Mouse (Mus musculus): ENCODE measurements around the gene Mtus2.
"Not testable (repeated sequence)": the region's sequence is repeated elsewhere in the genome, so short reads cannot be mapped to it uniquely, and the experiment has no call there.

The Mtus2 gene

GRCm38 (mm10) chr5:148280321-148280720 lies 323.2 kb downstream of the Mtus2 start:
- DNase-seq (ENCODE audit: low spot score), result no peak

- DNase-seq (ENCODE audit: low spot score), result no peak
Observed at GRCm38 (mm10) chr5:148282093-148282492, 325.0 kb downstream of the Mtus2 start.

- DNase-seq (ENCODE audit: low spot score), result no peak
Observed at GRCm38 (mm10) chr5:148282631-148283030, 325.5 kb downstream of the Mtus2 start.

- no peak for DNase-seq (ENCODE audit: low spot score)
Observed at GRCm38 (mm10) chr5:148283177-148283576, 326.1 kb downstream of the Mtus2 start.

GRCm38 (mm10) chr5:148283584-148283983 lies 326.5 kb downstream of the Mtus2 start:
- no peak for DNase-seq (ENCODE audit: low spot score)

GRCm38 (mm10) chr5:148287529-148287928 lies 330.4 kb downstream of the Mtus2 start:
- no peak for DNase-seq (ENCODE audit: low spot score)

GRCm38 (mm10) chr5:148288804-148289203 lies 331.7 kb downstream of the Mtus2 start:
- no peak for DNase-seq (ENCODE audit: low spot score)

- DNase-seq (ENCODE audit: low spot score), result no peak
Observed at GRCm38 (mm10) chr5:148289951-148290350, 332.8 kb downstream of the Mtus2 start.

GRCm38 (mm10) chr5:148292862-148293261 lies 335.7 kb downstream of the Mtus2 start:
- no peak for DNase-seq (ENCODE audit: low spot score)

- DNase-seq (ENCODE audit: low spot score), result no peak
Observed at GRCm38 (mm10) chr5:148293346-148293745, 336.2 kb downstream of the Mtus2 start.

- no peak for DNase-seq (ENCODE audit: low spot score)
Observed at GRCm38 (mm10) chr5:148302968-148303367, 345.8 kb downstream of the Mtus2 start.

GRCm38 (mm10) chr5:148304112-148304511 lies 347.0 kb downstream of the Mtus2 start:
- no peak for DNase-seq (ENCODE audit: low spot score)

GRCm38 (mm10) chr5:148310790-148311189 lies 353.7 kb downstream of the Mtus2 start:
- DNase-seq (ENCODE audit: low spot score), result no peak

- no peak for DNase-seq (ENCODE audit: low spot score)
Observed at GRCm38 (mm10) chr5:148312443-148312842, 355.3 kb downstream of the Mtus2 start.

- no peak for DNase-seq (ENCODE audit: low spot score)
Observed at GRCm38 (mm10) chr5:148314931-148315330, 357.8 kb downstream of the Mtus2 start.

- no peak for DNase-seq (ENCODE audit: low spot score)
Observed at GRCm38 (mm10) chr5:148325317-148325885, 368.3 kb downstream of the Mtus2 start.

GRCm38 (mm10) chr5:148326295-148326694 lies 369.2 kb downstream of the Mtus2 start:
- DNase-seq (ENCODE audit: low spot score), result not testable (repeated sequence)

- DNase-seq (ENCODE audit: low spot score), result no peak
Observed at GRCm38 (mm10) chr5:148328982-148329381, 371.9 kb downstream of the Mtus2 start.

- DNase-seq (ENCODE audit: low spot score), result no peak
Observed at GRCm38 (mm10) chr5:148331229-148331776, 374.2 kb downstream of the Mtus2 start.

GRCm38 (mm10) chr5:148331926-148332621 lies 375.0 kb downstream of the Mtus2 start:
- no peak for DNase-seq (ENCODE audit: low spot score)

- no peak for DNase-seq (ENCODE audit: low spot score)
Observed at GRCm38 (mm10) chr5:148332622-148332974, 375.5 kb downstream of the Mtus2 start.

GRCm38 (mm10) chr5:148339126-148339525 lies 382.0 kb downstream of the Mtus2 start:
- no peak for DNase-seq (ENCODE audit: low spot score)

- no peak for DNase-seq (ENCODE audit: low spot score)
Observed at GRCm38 (mm10) chr5:148342061-148342741, 385.1 kb downstream of the Mtus2 start.
